Mouse (Mus musculus): ENCODE results near the gene Clec3a. TPM values are rescaled to one million over a fixed set of nuclear protein-coding genes. Genes with fewer than 3 reads are reported as not detected.

Clec3a gene
- not detected in 2 replicates for polyA plus RNA-seq (2015; fragmentation: Nextera tagmentation; extraction: Ambion mirVana)

- DNase-seq (ENCODE audit: low spot score) = no peak
Measured at GRCm38 (mm10) chr8:114417786-114418185, at the start of gene Clec3a. Gene Clec3a, plus strand, starts transcription at chr8:114418086.

GRCm38 (mm10) chr8:114369038-114369976 is 48.6 kb upstream of the Clec3a start:
- peak; percentile 41 for DNase-seq (ENCODE audit: low spot score)

GRCm38 (mm10) chr8:114374390-114374789 is 43.5 kb upstream of the Clec3a start:
- no peak for DNase-seq (ENCODE audit: low spot score)

GRCm38 (mm10) chr8:114384189-114384588 is 33.7 kb upstream of the Clec3a start:
- no peak for DNase-seq (ENCODE audit: low spot score)

- no peak for DNase-seq (ENCODE audit: low spot score)
Measured at GRCm38 (mm10) chr8:114387494-114387893, 30.4 kb upstream of the Clec3a start.

GRCm38 (mm10) chr8:114390465-114391254 is 27.2 kb upstream of the Clec3a start:
- peak; percentile 5 for DNase-seq (ENCODE audit: low spot score)

GRCm38 (mm10) chr8:114398326-114398725 is 19.6 kb upstream of the Clec3a start:
- DNase-seq (ENCODE audit: low spot score) = no peak

GRCm38 (mm10) chr8:114399273-114399672 is 18.6 kb upstream of the Clec3a start:
- DNase-seq (ENCODE audit: low spot score) = no peak

- no peak for DNase-seq (ENCODE audit: low spot score)
Measured at GRCm38 (mm10) chr8:114401679-114402078, 16.2 kb upstream of the Clec3a start.

GRCm38 (mm10) chr8:114411421-114411820 is 6.5 kb upstream of the Clec3a start:
- DNase-seq (ENCODE audit: low spot score) = no peak

- no peak for DNase-seq (ENCODE audit: low spot score)
Measured at GRCm38 (mm10) chr8:114418486-114418885, 600 bp downstream of the Clec3a start.

GRCm38 (mm10) chr8:114418904-114419303 is 1.0 kb downstream of the Clec3a start:
- no peak for DNase-seq (ENCODE audit: low spot score)

GRCm38 (mm10) chr8:114421544-114421943 is 3.7 kb downstream of the Clec3a start:
- DNase-seq (ENCODE audit: low spot score) = no peak

GRCm38 (mm10) chr8:114438236-114438635 is 20.4 kb downstream of the Clec3a start:
- peak; percentile 67 for DNase-seq (ENCODE audit: low spot score)

GRCm38 (mm10) chr8:114439334-114440204 is 21.7 kb downstream of the Clec3a start, which contains the start of gene Wwox:
Gene Wwox, plus strand, starts transcription at chr8:114439655.
- DNase-seq (ENCODE audit: low spot score) = peak; percentile 99

- DNase-seq (ENCODE audit: low spot score) = no peak
Measured at GRCm38 (mm10) chr8:114440205-114440589, 22.3 kb downstream of the Clec3a start.

GRCm38 (mm10) chr8:114441616-114442015 is 23.7 kb downstream of the Clec3a start:
- DNase-seq (ENCODE audit: low spot score) = peak; percentile 57

GRCm38 (mm10) chr8:114446884-114447283 is 29.0 kb downstream of the Clec3a start:
- DNase-seq (ENCODE audit: low spot score) = no peak

- no peak for DNase-seq (ENCODE audit: low spot score)
Measured at GRCm38 (mm10) chr8:114452278-114452677, 34.4 kb downstream of the Clec3a start.

GRCm38 (mm10) chr8:114452781-114453221 is 34.9 kb downstream of the Clec3a start:
- peak; percentile 72 for DNase-seq (ENCODE audit: low spot score)

GRCm38 (mm10) chr8:114455302-114455701 is 37.4 kb downstream of the Clec3a start:
- DNase-seq (ENCODE audit: low spot score) = no peak

Data from thymus, postnatal 0 days (tissue).